Mouse (Mus musculus) MEL-GATA-1-ER (cell line): ENCODE measurements around the gene Krt2.
A peak's percentile ranks its signal among the peaks of the same experiment; 100 is the strongest.

Source experiments
- DNase-seq: peaks from one replicate; pipeline ENCODE4 v3.0.0-alpha.2; 2012; ENCODE audit warnings: low read depth; ENCODE audit errors: extremely low read depth

The Krt2 gene

DNA sequence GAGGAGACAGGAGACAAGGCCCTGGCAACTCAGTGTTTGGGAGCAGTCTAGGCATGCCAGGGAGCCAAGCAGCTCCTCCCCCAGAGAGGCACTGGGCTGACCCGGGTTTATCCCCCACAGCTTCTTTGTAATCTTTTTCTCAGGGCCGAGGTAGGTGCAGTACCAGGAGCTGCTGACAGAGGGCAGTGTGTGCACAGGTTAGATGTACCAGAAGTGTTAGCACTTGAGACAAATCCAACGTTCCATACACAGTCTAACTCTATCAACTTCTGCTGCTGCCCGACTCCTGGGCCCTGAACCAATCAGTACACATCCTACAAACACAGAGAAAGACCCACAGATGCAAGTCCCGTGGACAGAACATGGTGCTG lies 45.3 kb downstream of the Krt2 start:
- peak; percentile 57 for DNase-seq

DNA sequence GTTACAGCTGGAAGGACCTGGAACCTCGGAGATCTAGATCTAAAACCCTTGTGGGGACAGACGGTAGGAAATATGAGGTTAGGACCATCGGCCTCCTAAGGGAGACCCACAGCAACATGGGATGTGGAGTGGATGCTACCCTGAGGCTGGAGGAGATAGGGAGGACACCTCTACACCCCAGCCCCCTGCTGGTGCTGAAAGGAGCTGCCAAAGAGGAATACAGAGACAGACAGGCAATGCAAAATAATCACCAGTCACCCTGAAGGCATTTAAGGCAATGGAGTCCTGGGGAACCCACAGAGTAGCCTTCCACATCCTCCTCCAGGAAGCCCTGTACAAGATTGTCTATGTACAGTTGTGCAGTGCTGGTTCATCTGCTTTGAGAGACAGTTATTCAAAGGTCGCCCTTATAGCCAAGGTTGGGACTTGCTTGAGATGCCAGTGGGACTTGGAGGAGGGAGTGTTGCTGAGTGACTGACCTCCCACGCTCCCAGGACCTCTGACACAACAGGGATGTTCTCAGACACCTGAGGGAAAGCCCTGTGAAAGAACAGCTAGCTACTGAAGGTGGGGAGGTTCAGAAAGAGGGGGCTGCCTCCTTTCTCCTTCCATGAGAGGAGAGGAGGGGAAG lies 45.8 kb downstream of the Krt2 start:
- peak; percentile 12 for DNase-seq

DNA sequence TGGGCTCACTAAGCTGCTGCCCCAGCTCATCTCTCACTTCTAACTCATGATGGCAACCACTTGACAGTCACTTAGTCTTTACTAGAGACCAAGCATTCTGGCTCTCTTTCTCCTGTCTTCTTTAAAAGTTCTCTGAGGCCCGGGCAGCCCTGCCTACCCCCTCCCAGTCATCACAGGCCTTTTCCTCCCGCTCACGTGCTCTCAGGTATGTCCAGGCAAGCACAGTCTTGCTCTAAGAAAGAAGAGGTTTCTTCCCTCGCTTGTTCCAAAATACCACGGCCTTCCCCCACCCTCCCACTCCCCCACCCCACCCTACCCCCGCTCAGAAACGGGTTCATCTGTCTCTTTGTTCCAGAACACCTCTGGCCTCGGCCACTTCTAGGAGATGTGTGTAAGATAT lies 47.7 kb downstream of the Krt2 start:
- DNase-seq = no peak
